Mouse (Mus musculus) CH12.LX (cell line): Measurements from ENCODE around the gene Gpld1.

ENCODE experiments used
- CHD2 ChIP-seq: IDR thresholded peaks from 2 replicates; pipeline ENCODE4 v1.6.1; 2011; ENCODE audit warnings: low read length, improper control_type of control experiment
- CTCF ChIP-seq, 2 experiments: IDR thresholded peaks in 1 of 2; conservative IDR thresholded peaks in 1 of 2; 2 replicates each; pipeline ENCODE4 v1.5.1; 2011 to 2012; ENCODE audit warnings: low read depth in 2 of 2, low read length in 2 of 2, improper control_type of control experiment in 1 of 2, inconsistent platforms in 1 of 2, mild to moderate bottlenecking in 1 of 2, moderate library complexity in 1 of 2
- ETS1 ChIP-seq: conservative IDR thresholded peaks from 2 replicates; pipeline ENCODE4 v1.6.1; 2012; ENCODE audit warnings: low read depth, mild to moderate bottlenecking, inconsistent platforms, low read length, improper control_type of control experiment, moderate library complexity
- HCFC1 ChIP-seq: IDR thresholded peaks from 2 replicates; pipeline ENCODE4 v1.6.1; 2012; ENCODE audit warnings: low read depth, mild to moderate bottlenecking, inconsistent platforms, low read length, improper control_type of control experiment
- JUND ChIP-seq: conservative IDR thresholded peaks from 2 replicates; pipeline ENCODE4 v1.6.1; 2011; ENCODE audit warnings: low read depth, low read length, improper control_type of control experiment
- MAX ChIP-seq: IDR thresholded peaks from 2 replicates; pipeline ENCODE4 v1.6.1; 2011; ENCODE audit warnings: low read length, improper control_type of control experiment
- POLR2A ChIP-seq: IDR thresholded peaks from 2 replicates; pipeline ENCODE4 v1.6.1; 2011; ENCODE audit warnings: low read depth, mild to moderate bottlenecking, improper control_type of control experiment, low read length
- TCF12 ChIP-seq: IDR thresholded peaks from 2 replicates; pipeline ENCODE4 v1.6.1; 2014; ENCODE audit warnings: low read depth, mild to moderate bottlenecking, inconsistent platforms, low read length, improper control_type of control experiment
- ZC3H11A ChIP-seq: IDR thresholded peaks from 2 replicates; pipeline ENCODE4 v1.6.1; 2012; ENCODE audit warnings: low read depth, mild to moderate bottlenecking, inconsistent platforms, low read length, improper control_type of control experiment

GRCm38 (mm10) chr13:24989006-24989405 lies 46.1 kb downstream of the Gpld1 start:
- TF ChIP-seq JUND (no peak), ZC3H11A (no peak), ETS1 (no peak), MAX (no peak), CTCF (conservative IDR thresholded peaks at IDR 0.05 in 1 of 2, IDR thresholded peaks at IDR 0.05 in 1 of 2; ENCODE audit: low read depth in 2 of 2, low read length in 2 of 2) (no peak), HCFC1 (no peak), CHD2 (no peak), TCF12 (no peak), POLR2A (no peak)
